Mouse (Mus musculus) thymus, postnatal 0 days (tissue): Measurements from ENCODE around the gene Nlrp3. TPM values are rescaled to one million over a fixed set of nuclear protein-coding genes. Genes with fewer than 3 reads are reported as not detected.

Experiments
- DNase-seq: peaks from one replicate; pipeline ENCODE4 v3.0.0-alpha.2; 2015; ENCODE audit warnings: low spot score
- polyA plus RNA-seq: library from polyadenylated mRNA; unstranded; fragments of >200 nt; fragmentation: Nextera tagmentation; extraction: Ambion mirVana; gene quantifications from 2 replicates; pipeline ENCODE4 v1.2.1, GENCODE M21; 2015

Gene Nlrp3
- polyA plus RNA-seq, result 0.49 TPM in 2 replicates

- no peak for DNase-seq
These were observed at the start of gene Nlrp3 for GRCm38 (mm10) chr11:59541324-59541723. Nlrp3 (plus strand) TSS chr11:59541568.

DNA sequence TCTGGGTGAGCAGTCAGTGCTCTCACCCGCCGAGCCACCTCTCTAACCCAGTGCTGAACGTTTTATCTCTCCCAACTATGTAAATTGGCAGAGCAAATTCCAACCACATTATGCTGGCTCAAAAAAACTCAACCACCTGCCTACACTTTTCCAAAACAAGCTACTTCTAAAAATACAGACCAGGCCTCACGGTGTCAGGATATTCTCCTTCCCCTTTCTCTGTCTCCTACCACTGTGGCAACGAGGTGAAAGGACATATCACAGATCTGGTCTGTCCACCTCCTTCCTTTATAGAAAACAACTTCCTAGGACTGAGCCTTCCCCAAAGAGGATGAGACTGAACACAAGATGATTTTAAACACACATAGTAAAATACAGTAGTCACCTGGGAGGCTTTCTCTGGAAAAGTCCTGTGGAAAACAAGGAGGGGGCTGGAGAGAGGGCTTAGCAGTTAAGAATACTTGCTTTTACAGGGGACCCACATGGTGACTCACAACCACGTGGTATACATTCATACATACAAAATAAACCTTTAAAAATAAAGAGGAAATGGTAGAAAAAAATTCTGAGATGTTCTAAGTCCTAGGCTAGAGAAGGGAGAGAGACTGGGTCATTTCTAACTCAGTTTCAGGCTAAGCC, 44.6 kb upstream of the Nlrp3 start:
- DNase-seq, result no peak

GRCm38 (mm10) chr11:59497747-59498146, 43.6 kb upstream of the Nlrp3 start:
- no peak for DNase-seq

GRCm38 (mm10) chr11:59501978-59502700, 39.2 kb upstream of the Nlrp3 start:
- no peak for DNase-seq

DNA sequence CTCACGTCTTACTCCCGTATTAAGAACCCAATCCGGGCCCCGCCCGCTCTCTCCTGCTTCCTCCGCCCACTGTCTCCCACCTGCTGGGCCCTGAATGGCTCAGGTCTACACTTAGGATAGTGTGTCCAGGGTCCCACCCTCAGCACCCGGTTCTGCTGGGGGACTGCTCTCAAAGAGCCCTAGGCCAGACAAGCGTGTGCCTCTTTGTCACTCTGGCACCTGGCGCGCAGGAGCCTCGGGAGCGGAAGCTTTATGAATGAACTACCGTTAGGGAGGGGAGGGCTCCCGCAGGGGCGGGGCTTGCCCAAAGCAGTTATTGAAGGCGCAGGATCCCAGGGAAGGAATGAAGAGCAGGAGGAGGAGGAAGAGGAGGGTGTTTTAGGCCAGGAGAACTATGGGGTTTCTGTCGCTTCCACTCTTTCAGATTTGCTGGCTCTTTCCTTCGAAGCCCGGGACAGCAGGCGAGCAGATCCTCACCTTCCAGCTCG, 36.0 kb upstream of the Nlrp3 start:
- DNase-seq, result peak; percentile 80

DNA sequence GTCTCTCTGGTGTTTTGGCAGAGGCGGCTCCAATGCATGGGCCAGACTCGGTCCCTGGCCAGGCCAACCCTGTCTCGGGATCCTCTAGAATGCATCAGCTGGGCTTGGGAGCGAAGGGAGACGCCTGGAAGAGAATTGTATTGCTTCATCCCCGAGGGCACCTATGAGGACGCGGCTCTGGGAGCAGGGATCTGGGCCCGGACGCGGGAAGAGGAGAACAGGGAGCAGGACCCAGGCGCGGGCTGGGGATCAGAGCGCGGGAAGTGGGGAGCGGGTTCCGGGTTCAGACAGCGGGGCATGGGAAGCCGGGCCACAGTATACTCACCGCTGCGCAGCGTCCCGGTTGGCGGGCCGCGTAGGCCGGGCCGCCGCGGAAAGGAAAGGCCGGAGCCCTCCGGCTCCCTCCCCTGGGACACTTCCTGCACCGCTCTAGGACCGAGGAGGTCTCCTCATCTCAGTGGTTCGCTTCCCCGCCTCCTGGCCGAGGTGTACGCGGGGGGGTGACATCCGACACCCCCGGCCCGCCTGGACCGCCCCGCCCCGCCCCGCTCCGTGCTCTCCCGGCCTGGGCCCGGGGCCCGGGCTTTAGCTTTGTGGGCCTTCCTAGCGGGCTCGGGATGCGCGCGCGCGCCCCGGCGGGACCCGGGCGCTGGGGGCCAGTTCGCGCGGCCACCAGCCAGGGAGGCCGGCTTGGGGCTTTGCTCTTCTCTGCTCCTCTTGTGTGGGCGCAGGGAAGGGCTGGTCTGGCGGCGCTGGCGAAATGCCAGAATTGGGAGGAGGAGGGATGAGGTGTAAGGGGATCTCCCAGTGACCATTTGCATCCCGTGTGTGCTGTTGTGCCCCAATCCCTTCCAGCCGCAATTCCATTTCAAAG, 35.3 kb upstream of the Nlrp3 start:
- DNase-seq, result peak; percentile 77

- no peak for DNase-seq
These were observed 34.7 kb upstream of the Nlrp3 start for GRCm38 (mm10) chr11:59506713-59507074.

- no peak for DNase-seq
These were observed 29.8 kb upstream of the Nlrp3 start for GRCm38 (mm10) chr11:59511558-59511957.

DNA sequence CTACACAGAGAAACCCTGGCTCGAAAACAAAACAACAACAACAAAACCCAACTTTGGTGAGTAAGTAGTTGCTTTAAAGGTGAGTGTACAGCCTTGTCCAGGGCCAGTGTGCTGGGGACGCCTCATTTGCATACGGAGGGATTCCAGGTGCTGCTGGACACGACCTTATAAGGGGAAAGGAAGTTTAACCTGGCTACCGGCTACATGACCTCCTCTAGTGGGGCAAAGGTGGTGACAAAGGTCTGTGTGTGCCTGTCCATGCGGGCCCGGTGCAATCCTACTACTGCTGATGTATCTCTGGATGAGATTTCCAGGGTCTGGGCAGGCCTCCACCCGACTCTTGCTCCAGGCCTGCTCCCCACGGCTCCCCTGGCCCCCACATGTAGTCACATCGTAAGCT, 28.6 kb upstream of the Nlrp3 start:
- no peak for DNase-seq

DNA sequence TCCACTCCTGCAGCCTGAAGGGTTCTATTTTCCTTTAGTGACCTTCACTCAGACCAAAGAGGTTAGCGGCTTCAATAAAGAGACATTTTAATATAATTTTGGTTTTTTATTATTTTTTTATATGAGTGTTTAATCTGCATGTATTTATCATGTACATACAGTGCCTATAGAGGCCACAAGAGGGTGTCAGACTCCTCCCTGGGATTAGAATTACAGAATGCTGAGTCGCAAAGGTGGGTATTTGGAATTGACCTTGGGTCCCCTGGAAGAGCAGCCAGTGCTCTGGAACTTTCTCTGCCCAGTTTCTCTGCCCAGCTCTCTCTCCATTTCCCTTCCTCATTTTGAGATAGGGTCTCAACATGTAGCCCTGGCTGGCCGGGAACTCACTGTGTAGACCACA, 27.8 kb upstream of the Nlrp3 start:
- DNase-seq, result no peak

DNA sequence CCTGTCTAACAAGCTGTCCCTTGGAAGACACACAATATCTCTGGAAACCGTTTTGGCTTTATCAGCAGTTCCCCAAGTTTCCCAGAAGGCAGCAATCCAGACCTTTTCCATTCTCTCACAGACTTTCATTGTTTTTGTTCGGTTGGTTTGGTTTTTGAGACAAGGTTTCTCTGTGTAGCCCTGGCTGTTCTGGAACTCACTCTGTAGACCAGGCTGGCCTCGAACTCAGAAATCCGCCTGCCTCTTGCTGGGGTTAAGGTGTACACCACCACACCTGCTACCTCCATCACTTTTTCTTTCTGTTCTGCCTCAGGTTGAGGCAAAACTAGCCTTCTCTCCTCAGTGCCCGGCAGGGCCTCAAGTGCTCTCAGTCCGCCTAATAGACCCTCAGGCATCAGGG, 27.0 kb upstream of the Nlrp3 start:
- DNase-seq, result no peak

DNA sequence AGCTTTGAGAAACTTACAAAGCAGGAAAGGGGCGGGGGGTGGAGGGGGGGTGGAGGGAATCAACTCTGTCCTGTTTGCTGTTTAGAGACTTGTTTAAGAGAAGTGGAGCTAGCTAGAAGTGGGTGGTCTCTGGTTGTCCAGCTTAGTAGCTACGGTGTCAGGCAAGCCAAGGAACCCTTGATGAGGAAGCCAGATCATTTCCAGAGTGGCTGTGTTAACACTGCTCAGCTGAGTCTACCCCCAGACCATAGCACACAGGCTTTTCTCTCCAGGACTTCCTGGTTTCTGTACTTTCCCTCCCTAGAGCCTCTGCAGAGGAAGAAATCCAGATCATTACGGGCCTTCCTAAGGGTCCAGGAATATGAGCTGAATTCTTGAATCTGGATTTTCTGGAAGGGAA, 26.6 kb upstream of the Nlrp3 start:
- no peak for DNase-seq

DNA sequence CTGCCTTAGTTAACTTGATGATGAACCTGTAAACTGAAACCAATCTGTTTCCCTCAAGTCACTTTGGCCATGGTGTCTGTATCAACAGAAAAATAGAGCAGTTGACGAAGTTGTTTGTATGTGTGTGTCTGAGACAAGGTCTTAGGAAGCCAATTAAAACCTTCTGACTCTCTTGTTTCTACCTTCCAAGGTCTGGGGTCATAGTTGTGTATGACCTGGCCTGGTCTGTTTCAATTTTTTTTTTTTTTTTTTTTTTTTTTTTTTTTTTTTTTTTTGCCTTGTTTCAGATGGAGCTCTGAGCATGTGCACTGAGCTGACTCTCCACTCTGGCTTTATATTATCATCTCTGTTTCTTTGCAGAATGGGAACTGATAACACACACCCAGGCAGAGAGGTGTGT, 23.9 kb upstream of the Nlrp3 start:
- DNase-seq, result no peak

DNA sequence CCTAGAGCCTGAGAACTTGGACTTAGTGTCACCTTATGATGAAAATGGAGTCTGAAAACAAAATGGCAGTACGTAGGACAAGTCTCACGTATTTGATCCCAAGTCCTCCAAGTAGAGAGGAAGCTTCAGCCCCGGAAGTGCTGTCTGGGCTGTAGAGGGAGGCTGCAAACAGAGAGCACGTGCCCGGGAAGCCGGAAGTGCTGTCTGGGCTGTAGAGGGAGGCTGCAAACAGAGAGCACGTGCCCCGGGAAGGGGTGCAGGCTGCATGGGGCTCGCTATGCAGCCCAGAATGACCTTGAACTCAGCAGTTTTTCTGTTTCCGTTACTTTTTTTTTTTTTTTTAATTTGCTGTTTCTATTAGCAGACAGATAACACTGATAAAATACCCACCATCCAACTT, 23.1 kb upstream of the Nlrp3 start:
- DNase-seq, result peak; percentile 53

- no peak for DNase-seq
These were observed 21.4 kb upstream of the Nlrp3 start for GRCm38 (mm10) chr11:59519741-59520495.

DNA sequence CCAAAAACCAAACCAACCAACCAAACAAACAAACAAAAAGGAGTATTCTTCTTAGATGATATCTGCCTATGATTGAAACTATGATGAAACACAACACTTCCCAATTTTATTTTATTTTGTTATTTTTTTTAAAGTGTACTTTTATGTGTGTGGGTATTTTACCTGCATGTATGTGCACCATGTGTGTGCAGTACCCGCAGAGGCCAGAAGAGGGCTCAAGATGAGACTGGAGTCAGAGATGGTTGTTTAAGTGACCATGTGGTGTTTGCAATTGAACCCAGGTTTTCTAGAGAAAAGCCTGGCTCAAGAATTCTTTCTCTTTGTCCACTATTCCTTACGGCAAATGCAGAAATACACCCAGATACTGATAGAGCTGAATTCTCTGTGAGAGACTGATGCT, 17.2 kb upstream of the Nlrp3 start:
- no peak for DNase-seq

DNA sequence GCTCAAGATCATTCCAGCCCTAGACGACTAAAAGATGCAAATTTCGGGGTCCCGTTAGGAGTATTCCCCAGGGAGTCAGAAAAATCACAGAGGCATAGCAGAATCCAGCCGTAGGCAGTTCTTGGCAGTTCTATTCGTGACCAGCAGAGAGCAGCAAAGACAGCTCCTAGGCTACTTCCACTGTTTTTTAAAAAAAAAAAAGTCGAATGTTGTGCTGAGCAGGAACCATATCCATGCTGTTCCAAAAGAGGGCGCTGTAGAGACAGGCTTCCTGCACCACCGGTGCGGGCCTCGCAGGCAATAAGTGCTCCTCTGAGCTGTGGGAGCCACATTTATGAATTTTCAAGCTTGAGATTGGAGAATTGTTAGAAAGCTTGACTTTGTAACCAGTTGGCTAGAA, 16.1 kb upstream of the Nlrp3 start:
- peak; percentile 89 for DNase-seq

GRCm38 (mm10) chr11:59526472-59527080, 14.8 kb upstream of the Nlrp3 start, which contains the start of gene Zkscan17:
Zkscan17 (minus strand) TSS chr11:59526751.
- DNase-seq, result no peak

DNA sequence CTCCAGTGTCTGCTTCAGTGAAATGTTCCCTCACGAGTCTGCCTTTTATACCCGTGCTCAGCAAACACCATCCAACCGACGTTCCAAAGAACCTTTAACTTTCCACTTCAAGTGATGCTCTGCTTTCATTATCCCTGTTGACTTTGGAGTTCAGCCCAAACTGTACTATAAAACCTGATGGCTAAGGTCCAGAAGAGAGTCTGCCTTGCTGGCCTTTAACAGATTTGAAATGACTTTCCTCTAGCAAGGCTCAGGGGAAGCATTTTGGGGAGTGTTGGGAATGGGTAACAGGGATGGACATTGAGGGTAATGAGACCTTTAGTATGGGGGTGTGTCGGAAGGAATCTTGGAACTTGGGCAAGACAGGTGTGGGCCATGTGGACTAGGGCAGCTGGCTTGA, 11.1 kb upstream of the Nlrp3 start:
- no peak for DNase-seq

GRCm38 (mm10) chr11:59530870-59531535, 10.4 kb upstream of the Nlrp3 start:
- DNase-seq, result no peak
